Mouse (Mus musculus) embryonic facial prominence, embryonic 10.5 days (tissue): Measurements from ENCODE around the gene Nmnat3. TPM values are rescaled to one million over a fixed set of nuclear protein-coding genes. Genes with fewer than 3 reads are reported as not detected.

Experiments used
- DNase-seq: peaks from one replicate; pipeline ENCODE4 v3.0.0-alpha.2; 2017; ENCODE audit warnings: low spot score
- H3K27ac ChIP-seq: fragments of 300-500 bp; sonication (generic); replicated peaks from 2 replicates; pipeline ENCODE4 v1.5.1; 2016; ENCODE audit warnings: mild to moderate bottlenecking
- H3K27me3 ChIP-seq: fragments of 300-500 bp; sonication (generic); replicated peaks from 2 replicates; pipeline ENCODE4 v1.6.1; 2016; ENCODE audit warnings: low read depth, mild to moderate bottlenecking; ENCODE audit not compliant: poor library complexity, severe bottlenecking
- H3K36me3 ChIP-seq: fragments of 300-500 bp; sonication (generic); replicated peaks from 2 replicates; pipeline ENCODE4 v1.6.1; 2016; ENCODE audit warnings: mild to moderate bottlenecking, moderate library complexity
- H3K4me1 ChIP-seq: fragments of 300-500 bp; sonication (generic); 2 replicates; pipeline ENCODE4 v1.6.1; 2016
- H3K4me3 ChIP-seq: fragments of 300-500 bp; sonication (generic); 2 replicates; pipeline ENCODE4 v1.5.1; 2016; ENCODE audit warnings: mild to moderate bottlenecking, moderate library complexity
- H3K9me3 ChIP-seq: fragments of 300-500 bp; sonication (generic); 2 replicates; pipeline ENCODE4 v1.6.1; 2016; ENCODE audit warnings: mild to moderate bottlenecking
- WGBS: fragments of 180-500 bp; shearing (Covaris S2); methylation state at CpG from one replicate; pipeline ENCODE4 v1.1.7; 2016; 5-methylcytosine and 5-hydroxymethylcytosine counted together
- polyA plus RNA-seq: library from polyadenylated mRNA; unstranded; fragments of >200 nt; fragmentation: Nextera tagmentation; extraction: Ambion mirVana; gene quantifications from 2 replicates; pipeline ENCODE4 v1.2.1, GENCODE M21; 2016

Gene Nmnat3
- polyA plus RNA-seq, 1 experiment from 2014 or later = 3.4 TPM

- Histone ChIP-seq H3K4me1 (peaks cover 19% of the 10 kb centered on the region), H3K4me3 (no peak overlapping the region), H3K27ac (no peak overlapping the region), H3K27me3 (0 out of 2 replicates have a peak, but pooled peaks cover 4% of the 10 kb centered on the region), H3K36me3 (no peaks in the 10 kb centered on the region), H3K9me3 (peaks cover 3% of the 10 kb centered on the region; the same call in 1 of the 2 replicates)
- WGBS = 78% methylated on average over 4 of the region's 4 CpGs
- no peak for DNase-seq
These were observed 92.5 kb downstream of the Nmnat3 start for GRCm38 (mm10) chr9:98379736-98380135.

- Histone ChIP-seq H3K4me3 (no peak overlapping the region), H3K4me1 (peaks cover 10% of the 10 kb centered on the region), H3K27me3 (0 out of 2 replicates have a peak, but pooled peaks cover 4% of the 10 kb centered on the region), H3K36me3 (no peaks in the 10 kb centered on the region), H3K27ac (no peak overlapping the region), H3K9me3 (peaks cover 3% of the 10 kb centered on the region; the same call in 1 of the 2 replicates)
- 90% methylated on average over 9 of the region's 9 CpGs for WGBS
- no peak for DNase-seq
These were observed 93.4 kb downstream of the Nmnat3 start for GRCm38 (mm10) chr9:98380593-98380992.

GRCm38 (mm10) chr9:98387741-98388632 is 100.8 kb downstream of the Nmnat3 start:
- Histone ChIP-seq H3K27ac (no peak overlapping the region; the same call in 1 of the 2 replicates), H3K27me3 (0 out of 2 replicates have a peak, but pooled peaks cover 7% of the 10 kb centered on the region), H3K4me3 (no peak overlapping the region), H3K36me3 (no peaks in the 10 kb centered on the region), H3K4me1 (peaks cover 15% of the 10 kb centered on the region), H3K9me3 (no peaks in the 10 kb centered on the region)
- WGBS = 68% methylated on average over 10 of the region's 10 CpGs
- no peak for DNase-seq

GRCm38 (mm10) chr9:98388633-98388965 is 101.4 kb downstream of the Nmnat3 start:
- H3K36me3 ChIP-seq = no peaks in the 10 kb centered on the region
- H3K4me3 ChIP-seq = no peak overlapping the region
- peaks cover 15% of the 10 kb centered on the region for H3K4me1 ChIP-seq
- no peak for DNase-seq
- 0 out of 2 replicates have a peak, but pooled peaks cover 7% of the 10 kb centered on the region for H3K27me3 ChIP-seq
- H3K9me3 ChIP-seq = no peaks in the 10 kb centered on the region
- H3K27ac ChIP-seq = no peak overlapping the region
- 80% methylated on average over 5 of the region's 5 CpGs for WGBS

- Histone ChIP-seq H3K4me1 (peaks cover 2% of the 10 kb centered on the region; the same call in 1 of the 2 replicates), H3K36me3 (no peaks in the 10 kb centered on the region), H3K9me3 (no peaks in the 10 kb centered on the region), H3K27me3 (0 out of 2 replicates have a peak, but pooled peaks cover 7% of the 10 kb centered on the region), H3K4me3 (no peak overlapping the region), H3K27ac (no peak overlapping the region)
- WGBS = 82% methylated on average over 4 of the region's 4 CpGs
- DNase-seq = no peak
These were observed 106.3 kb downstream of the Nmnat3 start for GRCm38 (mm10) chr9:98393496-98393895.

- H3K4me1 ChIP-seq = no peaks in the 10 kb centered on the region
- H3K27ac ChIP-seq = no peak overlapping the region
- H3K27me3 ChIP-seq = no peaks in the 10 kb centered on the region
- no peaks in the 10 kb centered on the region for H3K9me3 ChIP-seq
- no peak for DNase-seq
- 85% methylated on average over 6 of the region's 6 CpGs for WGBS
- no peak overlapping the region for H3K4me3 ChIP-seq
- no peaks in the 10 kb centered on the region for H3K36me3 ChIP-seq
These were observed 110.0 kb downstream of the Nmnat3 start for GRCm38 (mm10) chr9:98397211-98397610.

- Histone ChIP-seq H3K9me3 (no peaks in the 10 kb centered on the region), H3K4me1 (no peaks in the 10 kb centered on the region), H3K27ac (no peak overlapping the region), H3K4me3 (no peak overlapping the region), H3K27me3 (no peaks in the 10 kb centered on the region), H3K36me3 (no peaks in the 10 kb centered on the region)
- 84% methylated on average over 3 of the region's 3 CpGs for WGBS
- no peak for DNase-seq
These were observed 110.6 kb downstream of the Nmnat3 start for GRCm38 (mm10) chr9:98397866-98398265.

GRCm38 (mm10) chr9:98400185-98400894 is 113.1 kb downstream of the Nmnat3 start:
- no peaks in the 10 kb centered on the region for H3K4me1 ChIP-seq
- 79% methylated on average over 13 of the region's 13 CpGs for WGBS
- no peaks in the 10 kb centered on the region for H3K9me3 ChIP-seq
- no peak overlapping the region for H3K27ac ChIP-seq
- H3K36me3 ChIP-seq = no peaks in the 10 kb centered on the region
- no peak for DNase-seq
- H3K27me3 ChIP-seq = no peaks in the 10 kb centered on the region
- H3K4me3 ChIP-seq = no peak overlapping the region

GRCm38 (mm10) chr9:98401611-98402010 is 114.4 kb downstream of the Nmnat3 start:
- no peaks in the 10 kb centered on the region for H3K27me3 ChIP-seq
- no peaks in the 10 kb centered on the region for H3K36me3 ChIP-seq
- no peaks in the 10 kb centered on the region for H3K4me1 ChIP-seq
- 89% methylated on average over 5 of the region's 5 CpGs for WGBS
- H3K9me3 ChIP-seq = no peaks in the 10 kb centered on the region
- no peak overlapping the region for H3K27ac ChIP-seq
- no peak for DNase-seq
- H3K4me3 ChIP-seq = no peak overlapping the region

- no peak for DNase-seq
- Histone ChIP-seq H3K27ac (no peak overlapping the region), H3K4me3 (no peak overlapping the region), H3K4me1 (peaks cover 3% of the 10 kb centered on the region; the same call in 1 of the 2 replicates), H3K36me3 (no peaks in the 10 kb centered on the region), H3K9me3 (no peaks in the 10 kb centered on the region), H3K27me3 (peaks cover 4% of the 10 kb centered on the region)
- WGBS = 91% methylated on average over 12 of the region's 12 CpGs
These were observed 120.5 kb downstream of the Nmnat3 start for GRCm38 (mm10) chr9:98407771-98408170.

GRCm38 (mm10) chr9:98409137-98409536 is 121.9 kb downstream of the Nmnat3 start:
- WGBS = 33% methylated on average over 3 of the region's 3 CpGs
- Histone ChIP-seq H3K36me3 (no peaks in the 10 kb centered on the region), H3K4me3 (no peak overlapping the region), H3K4me1 (peaks cover 3% of the 10 kb centered on the region; the same call in 1 of the 2 replicates), H3K27me3 (peaks cover 4% of the 10 kb centered on the region), H3K27ac (no peak overlapping the region), H3K9me3 (no peaks in the 10 kb centered on the region)
- peak; percentile 84 for DNase-seq

- Histone ChIP-seq H3K36me3 (no peaks in the 10 kb centered on the region), H3K27me3 (no peaks in the 10 kb centered on the region; the same call in 1 of the 2 replicates), H3K4me3 (no peak overlapping the region), H3K4me1 (peaks cover 13% of the 10 kb centered on the region), H3K27ac (no peak overlapping the region), H3K9me3 (no peaks in the 10 kb centered on the region)
- 80% methylated on average over 4 of the region's 4 CpGs for WGBS
- DNase-seq = no peak
These were observed 128.2 kb downstream of the Nmnat3 start for GRCm38 (mm10) chr9:98415427-98415826.
